Comparison of ENCODE assay signal across 25 mouse cellular contexts in genomic region chr2:118729816-118730621, GRCm38 (mm10). TPM values are rescaled to one million over a fixed set of nuclear protein-coding genes. Genes with fewer than 3 reads are reported as not detected.
DNase-seq lines count a peak whose midpoint lies in the region; ATAC-seq lines count a peak whose summit lies in the region.
"Had no signal": no experiment of that assay in that cellular context is flagged by ENCODE, and none has a peak within 500 bp of the region (broad histone marks: within the 10 kb centered on the region; RNA-seq: fewer than 3 reads in every experiment).

No protein-coding gene starts in this region.

- peaks cover 11% of the 10 kb centered on the region for H3K4me1 ChIP-seq in embryonic facial prominence, embryonic 14.5 days (ENCODE audit: control insufficient read depth, insufficient read depth, low read length)
- H3K4me1 ChIP-seq in embryonic facial prominence, embryonic 10.5 days: peaks cover 15% of the 10 kb centered on the region
- H3K4me1 ChIP-seq in hindbrain, embryonic 16.5 days (ENCODE audit: control insufficient read depth, insufficient read depth, low read depth, low read length): no peaks in the 10 kb centered on the region
- no peaks in the 10 kb centered on the region for H3K4me1 ChIP-seq in hindbrain, embryonic 14.5 days (replicated peaks; ENCODE audit: control insufficient read depth, insufficient read depth, low read length)
- 0 out of 2 replicates have a peak, but pooled peaks cover 3% of the 10 kb centered on the region for H3K4me1 ChIP-seq in midbrain, embryonic 11.5 days (ENCODE audit: control insufficient read depth, insufficient read depth, low read length)
- no peaks in the 10 kb centered on the region for H3K4me1 ChIP-seq in midbrain, embryonic 16.5 days (ENCODE audit: control insufficient read depth, insufficient read depth, low read length)

- no peak overlapping the region for H3K27ac ChIP-seq in embryonic facial prominence, embryonic 14.5 days (replicated peaks; ENCODE audit: low read depth, low read length)
- H3K27ac ChIP-seq in embryonic facial prominence, embryonic 10.5 days (replicated peaks): no peak overlapping the region
- H3K27ac ChIP-seq in hindbrain, embryonic 16.5 days (ENCODE audit: low read depth, low read length): no peak overlapping the region
- no peak overlapping the region for H3K27ac ChIP-seq in hindbrain, embryonic 14.5 days
- no peak overlapping the region for H3K27ac ChIP-seq in midbrain, embryonic 11.5 days (ENCODE audit: low read depth, low read length)
- no peak overlapping the region for H3K27ac ChIP-seq in midbrain, embryonic 16.5 days (ENCODE audit: low read length)
- H3K27ac ChIP-seq: embryonic facial prominence, embryonic 15.5 days; gastrocnemius, adult 2 months; heart, adult 2 months; heart, embryonic 10.5 days; hindbrain, embryonic 10.5 days; hindbrain, embryonic 13.5 days had no signal

- H3K4me2 ChIP-seq in embryonic facial prominence, embryonic 14.5 days (ENCODE audit: low read depth, low read length): no peak overlapping the region
- no peak overlapping the region for H3K4me2 ChIP-seq in hindbrain, embryonic 16.5 days (ENCODE audit: low read length)
- no peak overlapping the region for H3K4me2 ChIP-seq in hindbrain, embryonic 14.5 days (replicated peaks)
- no peak overlapping the region for H3K4me2 ChIP-seq in midbrain, embryonic 11.5 days
- no peak overlapping the region for H3K4me2 ChIP-seq in midbrain, embryonic 16.5 days (ENCODE audit: low read length)
- H3K4me2 ChIP-seq: embryonic facial prominence, embryonic 15.5 days; heart, embryonic 15.5 days; hindbrain, embryonic 13.5 days had no signal

- WGBS in embryonic facial prominence, embryonic 14.5 days: 23% methylated on average over 8 of the region's 8 CpGs
- WGBS in embryonic facial prominence, embryonic 10.5 days: 26% methylated on average over 8 of the region's 8 CpGs
- WGBS in hindbrain, embryonic 16.5 days: 22% methylated on average over 8 of the region's 8 CpGs
- WGBS in hindbrain, embryonic 14.5 days: 30% methylated on average over 8 of the region's 8 CpGs
- WGBS in midbrain, embryonic 11.5 days: 22% methylated on average over 8 of the region's 8 CpGs
- 31% methylated on average over 8 of the region's 8 CpGs for WGBS in midbrain, embryonic 16.5 days

- H3K9me3 ChIP-seq in embryonic facial prominence, embryonic 14.5 days (ENCODE audit: control insufficient read depth, low read length): no peaks in the 10 kb centered on the region
- no peaks in the 10 kb centered on the region for H3K9me3 ChIP-seq in embryonic facial prominence, embryonic 10.5 days
- no peaks in the 10 kb centered on the region for H3K9me3 ChIP-seq in hindbrain, embryonic 16.5 days (ENCODE audit: control insufficient read depth, low read length)
- no peaks in the 10 kb centered on the region for H3K9me3 ChIP-seq in hindbrain, embryonic 14.5 days (ENCODE audit: control insufficient read depth, low read length)
- no peaks in the 10 kb centered on the region for H3K9me3 ChIP-seq in midbrain, embryonic 11.5 days (ENCODE audit: control insufficient read depth, low read length)
- H3K9me3 ChIP-seq in midbrain, embryonic 16.5 days (replicated peaks; ENCODE audit: control insufficient read depth, low read length, poor library complexity, severe bottlenecking): no peaks in the 10 kb centered on the region
- H3K9me3 ChIP-seq: embryonic facial prominence, embryonic 15.5 days; G1E; heart, embryonic 10.5 days; heart, embryonic 15.5 days; hindbrain, embryonic 10.5 days; hindbrain, embryonic 13.5 days had no signal

- H3K36me3 ChIP-seq in embryonic facial prominence, embryonic 14.5 days (ENCODE audit: control insufficient read depth, insufficient read depth, low read length): no peaks in the 10 kb centered on the region
- no peaks in the 10 kb centered on the region for H3K36me3 ChIP-seq in embryonic facial prominence, embryonic 10.5 days (replicated peaks)
- H3K36me3 ChIP-seq in hindbrain, embryonic 16.5 days (ENCODE audit: control insufficient read depth, insufficient read depth, low read length): no peaks in the 10 kb centered on the region
- H3K36me3 ChIP-seq in hindbrain, embryonic 14.5 days (replicated peaks; ENCODE audit: control insufficient read depth, insufficient read depth): no peaks in the 10 kb centered on the region
- H3K36me3 ChIP-seq in midbrain, embryonic 11.5 days (ENCODE audit: control insufficient read depth, insufficient read depth, low read length): no peaks in the 10 kb centered on the region
- no peaks in the 10 kb centered on the region for H3K36me3 ChIP-seq in midbrain, embryonic 16.5 days (ENCODE audit: control insufficient read depth, insufficient read depth, low read length)
- H3K36me3 ChIP-seq: embryonic facial prominence, embryonic 15.5 days; G1E; heart, embryonic 10.5 days; heart, embryonic 15.5 days; hindbrain, embryonic 10.5 days; hindbrain, embryonic 13.5 days had no signal

- H3K4me3 ChIP-seq in embryonic facial prominence, embryonic 14.5 days (ENCODE audit: low read depth, low read length): no peak overlapping the region
- no peak overlapping the region for H3K4me3 ChIP-seq in embryonic facial prominence, embryonic 10.5 days
- no peak overlapping the region for H3K4me3 ChIP-seq in hindbrain, embryonic 16.5 days (ENCODE audit: low read length)
- no peak overlapping the region for H3K4me3 ChIP-seq in hindbrain, embryonic 14.5 days (replicated peaks; ENCODE audit: low read length)
- no peak overlapping the region for H3K4me3 ChIP-seq in midbrain, embryonic 11.5 days (ENCODE audit: low read depth, low read length)
- no peak overlapping the region for H3K4me3 ChIP-seq in midbrain, embryonic 16.5 days (ENCODE audit: low read depth, low read length)
- H3K4me3 ChIP-seq: embryonic facial prominence, embryonic 15.5 days; gastrocnemius, adult 2 months; heart, adult 2 months; heart, embryonic 10.5 days; heart, embryonic 15.5 days; hindbrain, embryonic 10.5 days; hindbrain, embryonic 13.5 days had no signal

- ATAC-seq in embryonic facial prominence, embryonic 14.5 days (ENCODE audit: low read depth): peak; percentile 53
- ATAC-seq in hindbrain, embryonic 16.5 days: peak; percentile 9; the same call in 1 of the 2 replicates
- ATAC-seq in hindbrain, embryonic 14.5 days (ENCODE audit: low FRiP score): no peak
- no peak for ATAC-seq in midbrain, embryonic 11.5 days (ENCODE audit: low FRiP score)
- ATAC-seq in midbrain, embryonic 16.5 days: no peak

- no peak overlapping the region for H3K9ac ChIP-seq in embryonic facial prominence, embryonic 14.5 days (ENCODE audit: low read depth, low read length)
- H3K9ac ChIP-seq in hindbrain, embryonic 16.5 days (ENCODE audit: low read depth, low read length): no peak overlapping the region
- H3K9ac ChIP-seq in hindbrain, embryonic 14.5 days: no peak overlapping the region
- H3K9ac ChIP-seq in midbrain, embryonic 11.5 days (ENCODE audit: low read length): no peak overlapping the region
- no peak overlapping the region for H3K9ac ChIP-seq in midbrain, embryonic 16.5 days (ENCODE audit: low read depth, low read length)
- H3K9ac ChIP-seq: embryonic facial prominence, embryonic 15.5 days; forebrain, postnatal 0 days; heart, embryonic 15.5 days; hindbrain, embryonic 13.5 days had no signal

- peak; percentile 64 for DNase-seq in embryonic facial prominence, embryonic 14.5 days (ENCODE audit: low spot score)
- no peak for DNase-seq in embryonic facial prominence, embryonic 10.5 days (ENCODE audit: low spot score)
- DNase-seq in hindbrain, embryonic 14.5 days (ENCODE audit: low spot score): no peak
- peak; percentile 81 for DNase-seq in midbrain, embryonic 11.5 days (ENCODE audit: low spot score, missing footprints)
- DNase-seq in urinary bladder, adult 2 months (ENCODE audit: low spot score): peak; percentile 15
- no peak for DNase-seq in urinary bladder, postnatal 25 days (ENCODE audit: low spot score)
- DNase-seq: cerebellum, adult 11 months; cerebellum, adult 2 months; cerebellum, adult 9-11 months had no signal

- H3K27me3 ChIP-seq in embryonic facial prominence, embryonic 14.5 days (replicated peaks; ENCODE audit: control insufficient read depth, insufficient read depth, low read length): 0 out of 2 replicates have a peak, but pooled peaks cover 9% of the 10 kb centered on the region
- peaks cover 87% of the 10 kb centered on the region for H3K27me3 ChIP-seq in embryonic facial prominence, embryonic 10.5 days (replicated peaks; ENCODE audit: low read depth, poor library complexity, severe bottlenecking)
- H3K27me3 ChIP-seq in hindbrain, embryonic 16.5 days (replicated peaks; ENCODE audit: control insufficient read depth, insufficient read depth, low read length): peaks cover 3% of the 10 kb centered on the region
- H3K27me3 ChIP-seq in hindbrain, embryonic 14.5 days (ENCODE audit: control insufficient read depth, insufficient read depth, low read length): peaks cover 20% of the 10 kb centered on the region; the same call in 1 of the 2 replicates
- peaks cover 2% of the 10 kb centered on the region; the same call in 1 of the 2 replicates for H3K27me3 ChIP-seq in midbrain, embryonic 11.5 days (ENCODE audit: control insufficient read depth, insufficient read depth, low read length)
- peaks cover 2% of the 10 kb centered on the region; the same call in 1 of the 2 replicates for H3K27me3 ChIP-seq in midbrain, embryonic 16.5 days (ENCODE audit: control insufficient read depth, insufficient read depth, low read depth, low read length)

RNA-seq across cellular contexts. Expression of gene Plcb2, which starts 1.8 kb away (rescaled TPM):
- 0.85 and 1.2 TPM in 2 replicates for polyA plus RNA-seq in embryonic facial prominence, embryonic 14.5 days (2014; fragmentation: Nextera tagmentation; extraction: Ambion mirVana)
- polyA plus RNA-seq in embryonic facial prominence, embryonic 10.5 days (2016; fragmentation: Nextera tagmentation; extraction: Ambion mirVana): 0.41 and 0.44 TPM in 2 replicates
- polyA plus RNA-seq in hindbrain, embryonic 16.5 days (2015; fragmentation: Nextera tagmentation; extraction: Ambion mirVana): 0.88 and 1.1 TPM in 2 replicates
- polyA plus RNA-seq in hindbrain, embryonic 14.5 days (2014; fragmentation: Nextera tagmentation; extraction: Ambion mirVana): 0.54 and 0.69 TPM in 2 replicates
- 0.20 and 0.33 TPM in 2 replicates for polyA plus RNA-seq in midbrain, embryonic 11.5 days (2014; fragmentation: Nextera tagmentation; extraction: Ambion mirVana)
- polyA plus RNA-seq in midbrain, embryonic 16.5 days (2015; fragmentation: Nextera tagmentation; extraction: Ambion mirVana): 0.44 and 0.50 TPM in 2 replicates
- 2.6 and 3.0 TPM in 2 replicates for polyA plus RNA-seq in urinary bladder, adult 2 months (2012; rRNA removed)

RNA-seq across cellular contexts. Expression of gene Inafm2, which starts 15.5 kb away (rescaled TPM):
- polyA plus RNA-seq in embryonic facial prominence, embryonic 14.5 days (2014; fragmentation: Nextera tagmentation; extraction: Ambion mirVana): 19.1 and 20.7 TPM in 2 replicates
- 15.8 and 16.8 TPM in 2 replicates for polyA plus RNA-seq in embryonic facial prominence, embryonic 10.5 days (2016; fragmentation: Nextera tagmentation; extraction: Ambion mirVana)
- 20.2 and 20.4 TPM in 2 replicates for polyA plus RNA-seq in hindbrain, embryonic 16.5 days (2015; fragmentation: Nextera tagmentation; extraction: Ambion mirVana)
- polyA plus RNA-seq in hindbrain, embryonic 14.5 days (2014; fragmentation: Nextera tagmentation; extraction: Ambion mirVana): 29.5 and 30.6 TPM in 2 replicates
- 36.0 and 39.9 TPM in 2 replicates for polyA plus RNA-seq in midbrain, embryonic 11.5 days (2014; fragmentation: Nextera tagmentation; extraction: Ambion mirVana)
- polyA plus RNA-seq in midbrain, embryonic 16.5 days (2015; fragmentation: Nextera tagmentation; extraction: Ambion mirVana): 17.9 and 18.9 TPM in 2 replicates
- 35.9 and 38.5 TPM in 2 replicates for polyA plus RNA-seq in urinary bladder, adult 2 months (2012; rRNA removed)

RNA-seq across cellular contexts. Expression of gene Ankrd63, which starts 26.3 kb away (rescaled TPM):
- 0.05 and 0.11 TPM in 2 replicates for polyA plus RNA-seq in embryonic facial prominence, embryonic 14.5 days (2014; fragmentation: Nextera tagmentation; extraction: Ambion mirVana)
- polyA plus RNA-seq in embryonic facial prominence, embryonic 10.5 days (2016; fragmentation: Nextera tagmentation; extraction: Ambion mirVana): not detected in 2 replicates
- 0.03 TPM in 1 of 2 replicates, not detected in the other for polyA plus RNA-seq in hindbrain, embryonic 16.5 days (2015; fragmentation: Nextera tagmentation; extraction: Ambion mirVana)
- not detected in 2 replicates for polyA plus RNA-seq in hindbrain, embryonic 14.5 days (2014; fragmentation: Nextera tagmentation; extraction: Ambion mirVana)
- polyA plus RNA-seq in midbrain, embryonic 11.5 days (2014; fragmentation: Nextera tagmentation; extraction: Ambion mirVana): not detected in 2 replicates
- not detected in 2 replicates for polyA plus RNA-seq in midbrain, embryonic 16.5 days (2015; fragmentation: Nextera tagmentation; extraction: Ambion mirVana)
- 0.69 and 0.93 TPM in 2 replicates for polyA plus RNA-seq in urinary bladder, adult 2 months (2012; rRNA removed)
- polyA plus RNA-seq: embryonic facial prominence, embryonic 11.5 days; forebrain, embryonic 11.5 days; G1E; hindbrain, embryonic 10.5 days; hindbrain, embryonic 13.5 days had no signal

RNA-seq across cellular contexts. Expression of gene Ccdc9b, which starts 32.4 kb away (rescaled TPM):
- polyA plus RNA-seq in embryonic facial prominence, embryonic 14.5 days (2014; fragmentation: Nextera tagmentation; extraction: Ambion mirVana): 0.96 and 1.0 TPM in 2 replicates
- 0.29 and 0.41 TPM in 2 replicates for polyA plus RNA-seq in embryonic facial prominence, embryonic 10.5 days (2016; fragmentation: Nextera tagmentation; extraction: Ambion mirVana)
- polyA plus RNA-seq in hindbrain, embryonic 16.5 days (2015; fragmentation: Nextera tagmentation; extraction: Ambion mirVana): 1.0 and 1.3 TPM in 2 replicates
- 0.48 and 0.87 TPM in 2 replicates for polyA plus RNA-seq in hindbrain, embryonic 14.5 days (2014; fragmentation: Nextera tagmentation; extraction: Ambion mirVana)
- polyA plus RNA-seq in midbrain, embryonic 11.5 days (2014; fragmentation: Nextera tagmentation; extraction: Ambion mirVana): 0.86 and 0.92 TPM in 2 replicates
- 1.2 and 1.6 TPM in 2 replicates for polyA plus RNA-seq in midbrain, embryonic 16.5 days (2015; fragmentation: Nextera tagmentation; extraction: Ambion mirVana)
- 19.3 and 23.1 TPM in 2 replicates for polyA plus RNA-seq in urinary bladder, adult 2 months (2012; rRNA removed)
- polyA plus RNA-seq: G1E had no signal

RNA-seq across cellular contexts. Expression of gene Phgr1, which starts 42.5 kb away (rescaled TPM):
- 0.35 TPM in 1 of 2 replicates, not detected in the other for polyA plus RNA-seq in embryonic facial prominence, embryonic 14.5 days (2014; fragmentation: Nextera tagmentation; extraction: Ambion mirVana)
- not detected in 2 replicates for polyA plus RNA-seq in embryonic facial prominence, embryonic 10.5 days (2016; fragmentation: Nextera tagmentation; extraction: Ambion mirVana)
- not detected in 2 replicates for polyA plus RNA-seq in hindbrain, embryonic 16.5 days (2015; fragmentation: Nextera tagmentation; extraction: Ambion mirVana)
- not detected in 2 replicates for polyA plus RNA-seq in hindbrain, embryonic 14.5 days (2014; fragmentation: Nextera tagmentation; extraction: Ambion mirVana)
- not detected in 2 replicates for polyA plus RNA-seq in midbrain, embryonic 11.5 days (2014; fragmentation: Nextera tagmentation; extraction: Ambion mirVana)
- not detected in 2 replicates for polyA plus RNA-seq in midbrain, embryonic 16.5 days (2015; fragmentation: Nextera tagmentation; extraction: Ambion mirVana)
- 0.16 TPM in 1 of 2 replicates, not detected in the other for polyA plus RNA-seq in urinary bladder, adult 2 months (2012; rRNA removed)
- polyA plus RNA-seq: adrenal gland, adult 2 months; cerebellum, adult 2 months; embryonic facial prominence, embryonic 11.5 days; forebrain, embryonic 11.5 days; forebrain, embryonic 14.5 days; forebrain, postnatal 0 days; frontal cortex, adult 2 months; G1E; heart, adult 2 months; heart, embryonic 10.5 days; heart, embryonic 15.5 days; hindbrain, embryonic 10.5 days; hindbrain, embryonic 13.5 days had no signal

Comparison
In these comparisons a context has a peak if more than half of its experiments do, and no peak if none do; other contexts are left out.
1. ATAC-seq: peak in embryonic facial prominence, embryonic 14.5 days (single experiment) and hindbrain, embryonic 16.5 days (single experiment); none in hindbrain, embryonic 14.5 days (single experiment), midbrain, embryonic 11.5 days (single experiment) and midbrain, embryonic 16.5 days (single experiment).
2. DNase-seq: peak in embryonic facial prominence, embryonic 14.5 days (single experiment), midbrain, embryonic 11.5 days (single experiment) and urinary bladder, adult 2 months (single experiment); none in embryonic facial prominence, embryonic 10.5 days (single experiment), hindbrain, embryonic 14.5 days (single experiment) and urinary bladder, postnatal 25 days (single experiment).